Mouse (Mus musculus) kidney, adult 2 months (tissue): Measurements from ENCODE around the gene Abraxas2. TPM values are rescaled to one million over a fixed set of nuclear protein-coding genes. Genes with fewer than 3 reads are reported as not detected.

Source experiments
- DNase-seq: peaks from one replicate; pipeline ENCODE4 v3.0.0; 2021
- H3K27ac ChIP-seq: fragments of 200-500 bp; 2 replicates; pipeline ENCODE4 v1.5.1; 2012; ENCODE audit warnings: low read depth, low read length, control low read depth, inconsistent platforms; ENCODE audit not compliant: insufficient read depth
- H3K27me3 ChIP-seq: fragments of 200-500 bp; replicated peaks from 2 replicates; pipeline ENCODE4 v1.6.1; 2012; ENCODE audit warnings: mild to moderate bottlenecking, moderate library complexity, low read length, inconsistent platforms; ENCODE audit not compliant: control insufficient read depth, insufficient read depth
- H3K36me3 ChIP-seq: fragments of 200-500 bp; 2 replicates; pipeline ENCODE4 v1.6.1; 2012; ENCODE audit warnings: mild to moderate bottlenecking, moderate library complexity, low read length, inconsistent platforms; ENCODE audit not compliant: control insufficient read depth, insufficient read depth
- H3K4me1 ChIP-seq: fragments of 200-500 bp; 2 replicates; pipeline ENCODE4 v1.6.1; 2011; ENCODE audit warnings: low read length; ENCODE audit not compliant: control insufficient read depth, insufficient read depth
- H3K4me3 ChIP-seq: fragments of 200-500 bp; 2 replicates; pipeline ENCODE4 v1.5.1; 2011; ENCODE audit warnings: mild to moderate bottlenecking, low read depth, low read length, control low read depth; ENCODE audit not compliant: insufficient read depth
- CTCF ChIP-seq: fragments of 200-500 bp; conservative IDR thresholded peaks from 2 replicates; pipeline ENCODE4 v1.5.1; 2011; ENCODE audit warnings: low read depth, mild to moderate bottlenecking, control low read depth, low read length, moderate library complexity, mixed read lengths; ENCODE audit not compliant: insufficient read depth, insufficient read length
- POLR2A ChIP-seq: fragments of 200-500 bp; IDR thresholded peaks from one replicate; pipeline ENCODE4 v1.6.1; 2011; ENCODE audit warnings: low read depth, low read length, control low read depth
- WGBS: fragments of 180-500 bp; shearing (Covaris S2); methylation state at CpG from one replicate; pipeline ENCODE4 v1.1.7; 2018; 5-methylcytosine and 5-hydroxymethylcytosine counted together
- polyA plus RNA-seq: library from polyadenylated mRNA; depleted of rRNA; stranded (reverse); fragments of >200 nt; gene quantifications from 2 replicates; pipeline ENCODE4 v1.2.3, GENCODE M21; 2012

Gene Abraxas2
- polyA plus RNA-seq, 1 experiment, result 17.9 TPM

DNA sequence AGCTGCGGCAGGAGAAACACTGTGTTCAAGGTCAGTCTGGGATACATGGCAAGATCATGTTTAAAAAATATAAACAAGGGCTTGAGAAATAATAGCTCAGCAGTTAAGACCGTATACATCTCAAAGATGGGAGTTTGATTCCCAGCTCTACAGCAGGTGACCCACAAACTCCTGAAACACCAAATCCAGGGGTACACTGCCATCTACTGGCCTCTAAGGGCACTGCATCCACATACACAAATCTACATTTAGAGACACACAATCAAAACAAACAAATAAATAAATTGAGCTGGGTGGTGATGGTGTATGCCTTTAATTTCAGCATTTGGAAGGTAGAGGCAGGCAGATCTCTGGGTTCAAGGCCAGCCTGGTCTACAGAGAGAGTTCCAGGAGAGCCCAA, 39.2 kb downstream of the Abraxas2 start:
- 90% methylated on average over 2 of the region's 2 CpGs for WGBS
- peak; percentile 39 for DNase-seq
- Histone ChIP-seq H3K27me3 (no peaks in the 10 kb centered on the region), H3K27ac (no peak overlapping the region), H3K4me1 (no peaks in the 10 kb centered on the region), H3K36me3 (no peaks in the 10 kb centered on the region), H3K4me3 (no peak overlapping the region)
- no peak for TF ChIP-seq POLR2A
- peak; percentile 63 for TF ChIP-seq CTCF

DNA sequence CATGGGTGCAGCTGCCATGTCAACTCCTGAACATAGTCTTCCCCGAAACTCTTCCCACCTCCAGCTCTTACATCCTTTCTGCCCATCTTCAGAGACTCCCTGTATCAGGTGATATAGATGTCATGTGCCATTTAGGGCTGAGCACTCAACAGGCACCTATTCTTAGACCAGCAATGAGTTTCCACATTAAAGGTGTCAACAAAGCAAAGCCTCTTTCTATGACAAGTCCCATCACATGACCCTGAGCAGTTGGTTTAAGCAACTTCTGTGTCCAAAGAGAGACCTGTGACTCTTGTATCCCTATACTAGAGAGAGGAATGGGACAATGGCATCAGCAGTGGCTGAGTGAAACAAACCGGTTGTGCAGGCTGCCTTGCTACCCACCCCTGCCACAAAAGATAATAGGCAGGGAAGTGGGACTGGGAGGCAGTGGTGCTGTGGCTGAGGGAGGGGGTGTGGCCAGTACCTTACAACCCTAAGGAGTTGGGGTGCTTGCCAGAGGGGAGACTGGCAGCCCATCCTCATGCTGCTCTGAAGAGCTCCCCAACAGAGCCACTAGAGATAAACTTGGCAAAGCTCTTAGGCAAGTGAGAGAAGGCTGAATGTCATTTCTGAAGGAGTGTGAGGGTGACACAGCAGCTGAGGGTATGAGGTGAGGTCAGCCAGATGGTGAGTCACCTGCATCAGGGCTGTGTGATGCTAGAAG, 42.0 kb downstream of the Abraxas2 start:
- WGBS, result 66% methylated on average over 2 of the region's 2 CpGs
- no peak for DNase-seq
- H3K4me3 ChIP-seq, result no peak overlapping the region
- H3K36me3 ChIP-seq, result no peaks in the 10 kb centered on the region
- no peaks in the 10 kb centered on the region for H3K27me3 ChIP-seq
- TF ChIP-seq CTCF (no peak), POLR2A (no peak)
- no peaks in the 10 kb centered on the region for H3K4me1 ChIP-seq
- no peak overlapping the region for H3K27ac ChIP-seq

DNA sequence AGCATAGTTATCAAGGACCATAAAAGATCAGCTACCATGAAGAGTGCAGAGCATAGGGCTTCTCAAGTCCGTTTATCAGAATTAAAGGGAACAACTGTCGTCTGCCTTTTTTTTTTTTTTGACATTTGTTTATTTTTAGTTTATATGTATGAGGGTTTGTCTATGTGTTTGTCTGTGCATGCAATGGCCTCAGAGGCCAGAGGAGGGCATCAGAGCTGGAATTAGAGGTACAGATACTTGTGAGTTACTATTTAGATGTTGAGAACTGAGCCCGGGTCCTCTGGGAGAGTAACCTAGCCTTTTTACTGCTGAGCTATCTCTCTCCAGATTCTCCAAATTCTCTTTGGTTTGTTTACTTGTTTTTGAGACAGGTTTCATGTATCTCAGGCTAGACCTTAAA, 44.8 kb downstream of the Abraxas2 start:
- H3K36me3 ChIP-seq, result no peaks in the 10 kb centered on the region
- 77% methylated on average over 3 of the region's 3 CpGs for WGBS
- H3K27me3 ChIP-seq, result no peaks in the 10 kb centered on the region
- H3K4me3 ChIP-seq, result no peak overlapping the region
- no peak overlapping the region for H3K27ac ChIP-seq
- no peak for DNase-seq
- H3K4me1 ChIP-seq, result no peaks in the 10 kb centered on the region
- TF ChIP-seq POLR2A (no peak), CTCF (0 out of 2 replicates have a peak, but pooled peaks have one; percentile 19)

DNA sequence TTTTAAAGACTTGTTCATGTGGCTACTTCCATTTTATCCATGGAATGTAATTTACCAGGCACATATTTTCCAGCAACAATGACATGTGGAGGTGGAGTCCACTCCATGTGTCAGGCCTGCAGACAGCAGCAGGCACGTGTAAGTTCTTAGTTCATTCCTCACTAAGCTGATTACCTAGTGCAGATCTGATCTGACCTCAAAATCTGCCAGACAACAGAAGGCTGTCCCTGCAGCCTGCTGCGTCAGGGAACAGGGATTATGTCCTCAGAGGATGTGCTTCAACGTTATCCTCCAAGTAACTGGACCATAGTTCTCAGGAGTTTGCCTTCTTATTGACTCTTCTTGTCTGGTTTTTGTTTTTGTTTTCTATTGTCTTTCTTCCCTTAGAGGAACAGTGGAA, 62.9 kb downstream of the Abraxas2 start:
- H3K36me3 ChIP-seq, result no peaks in the 10 kb centered on the region
- no peaks in the 10 kb centered on the region; the same call in 1 of the 2 replicates for H3K27me3 ChIP-seq
- no peak overlapping the region for H3K27ac ChIP-seq
- WGBS, result 71% methylated on average over 3 of the region's 3 CpGs
- H3K4me3 ChIP-seq, result no peak overlapping the region
- TF ChIP-seq POLR2A (no peak), CTCF (no peak)
- peaks cover 3% of the 10 kb centered on the region; the same call in 1 of the 2 replicates for H3K4me1 ChIP-seq
- DNase-seq, result no peak

DNA sequence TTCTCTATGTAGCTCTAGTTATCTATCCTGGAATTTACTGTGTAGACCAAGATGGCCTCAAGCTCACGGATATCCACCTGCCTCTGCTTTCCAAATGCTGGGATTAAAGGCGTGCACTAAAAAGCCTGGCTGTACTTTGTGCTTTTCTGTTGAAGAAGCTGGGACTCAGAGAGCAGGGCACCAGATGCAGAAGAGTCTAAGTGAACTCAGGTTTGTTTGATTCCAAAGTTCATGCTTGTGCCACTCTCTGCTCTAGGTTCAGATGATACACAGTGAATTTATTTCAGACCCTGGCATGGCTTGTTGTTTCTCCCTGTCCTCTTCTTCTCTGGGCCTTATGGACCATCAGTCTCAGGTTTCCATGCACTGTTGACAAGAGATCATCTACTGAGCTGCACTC, 66.2 kb downstream of the Abraxas2 start:
- Histone ChIP-seq H3K36me3 (no peaks in the 10 kb centered on the region), H3K27ac (no peak overlapping the region), H3K4me3 (no peak overlapping the region), H3K4me1 (peaks cover 5% of the 10 kb centered on the region; the same call in 1 of the 2 replicates), H3K27me3 (no peaks in the 10 kb centered on the region)
- DNase-seq, result peak; percentile 66
- TF ChIP-seq POLR2A (no peak), CTCF (no peak)
- WGBS, result 63% methylated on average over 2 of the region's 2 CpGs

DNA sequence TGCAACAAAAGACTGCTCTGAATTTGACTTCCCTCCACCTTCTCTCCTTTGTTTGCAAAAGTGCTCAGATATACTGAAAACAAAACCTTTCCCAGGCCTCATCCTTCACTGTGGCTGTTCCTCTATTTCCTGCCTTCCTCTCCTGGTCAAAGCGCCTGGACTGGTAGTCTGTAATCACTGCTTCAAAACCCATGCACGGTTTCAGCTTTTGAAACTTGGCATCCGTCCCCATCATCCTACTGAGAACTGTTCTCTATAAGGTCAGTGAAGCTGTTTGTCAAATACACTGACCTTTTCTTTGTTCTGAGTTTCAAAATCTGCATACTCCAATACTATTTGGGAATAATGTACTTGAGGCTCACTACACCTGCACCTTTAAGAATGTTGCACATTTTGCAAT, 68.2 kb downstream of the Abraxas2 start:
- H3K4me3 ChIP-seq, result no peak overlapping the region
- 72% methylated on average over 3 of the region's 3 CpGs for WGBS
- H3K4me1 ChIP-seq, result peaks cover 5% of the 10 kb centered on the region; the same call in 1 of the 2 replicates
- no peak for DNase-seq
- H3K36me3 ChIP-seq, result no peaks in the 10 kb centered on the region
- no peaks in the 10 kb centered on the region for H3K27me3 ChIP-seq
- no peak overlapping the region for H3K27ac ChIP-seq
- TF ChIP-seq POLR2A, result no peak
- no peak for TF ChIP-seq CTCF

DNA sequence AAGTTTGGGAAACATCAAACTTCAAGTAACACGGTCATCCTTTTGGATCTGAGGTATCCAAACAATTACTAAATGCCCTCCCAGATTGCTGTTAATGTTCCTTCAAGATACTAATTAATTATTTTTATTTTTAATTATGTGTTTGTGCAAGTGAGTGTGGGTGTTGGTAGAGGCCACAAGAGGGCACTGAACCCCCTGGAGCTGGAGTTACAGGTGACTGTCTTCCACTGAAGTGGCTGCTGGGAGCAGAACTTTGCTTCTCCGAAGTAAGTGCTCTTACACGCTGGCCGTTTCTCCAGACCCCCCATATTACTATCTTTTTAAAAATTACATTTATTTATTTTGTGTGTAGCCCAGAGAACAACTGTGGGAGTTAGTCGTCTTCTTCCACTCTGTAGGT, 71.0 kb downstream of the Abraxas2 start:
- peak overlapping the region; percentile 65; the same call in 1 of the 2 replicates for H3K4me3 ChIP-seq

More for the DNA sequence above, 71.0 kb downstream of the Abraxas2 start:
- Histone ChIP-seq H3K27me3 (no peaks in the 10 kb centered on the region), H3K36me3 (no peaks in the 10 kb centered on the region), H3K4me1 (peaks cover 9% of the 10 kb centered on the region; the same call in 1 of the 2 replicates), H3K27ac (no peak overlapping the region)
- WGBS, result 83% methylated on average over 5 of the region's 5 CpGs
- TF ChIP-seq CTCF, result peak; percentile 44; the same call in 1 of the 2 replicates
- TF ChIP-seq POLR2A, result no peak
- DNase-seq, result peak; percentile 23
